Mouse (Mus musculus): Measurements from ENCODE around the gene Pde1a.

DNA sequence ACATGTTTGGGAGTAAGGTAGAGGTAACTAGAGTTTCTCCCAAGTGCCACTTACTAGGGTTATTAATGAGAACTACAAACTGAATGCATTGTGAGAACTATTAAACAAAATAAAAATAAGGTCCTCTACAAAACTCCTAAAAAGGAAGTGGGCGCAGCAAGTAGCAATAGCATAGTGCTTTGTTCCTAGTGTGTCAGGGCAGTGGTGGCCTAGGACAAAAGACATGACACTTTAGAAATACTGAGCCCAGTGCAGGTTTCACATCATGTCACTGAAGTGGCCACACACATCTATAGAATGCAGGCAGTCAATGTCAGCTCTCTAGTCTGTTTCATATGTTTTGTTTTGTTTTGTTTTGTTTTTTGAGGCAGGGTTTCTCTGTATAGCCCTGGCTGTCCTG is 103.2 kb downstream of the Pde1a start:
- TF ChIP-seq POLR2A (IDR thresholded peaks at IDR 0.05; ENCODE audit: borderline replicate concordance, extremely low read depth, low read depth, low read length) (no peak), CTCF (IDR thresholded peaks at IDR 0.05; ENCODE audit: insufficient read depth, low read length) (no peak)

Measured in lung, adult 2 months (tissue).